Mouse (Mus musculus) stomach, postnatal 0 days (tissue): ENCODE measurements around the gene Myrfl. TPM values are rescaled to one million over a fixed set of nuclear protein-coding genes. Genes with fewer than 3 reads are reported as not detected.

Source experiments
- ATAC-seq: fragments of 200-750 bp; cut with Nextera tagmentation; 2 replicates; pipeline ENCODE4 v1.8.0; 2017; ENCODE audit not compliant: low FRiP score, low TSS enrichment
- DNase-seq: peaks from one replicate; pipeline ENCODE4 v3.0.0-alpha.2; 2016; ENCODE audit warnings: low spot score
- H3K27ac ChIP-seq: fragments of 300-500 bp; sonication (generic); replicated peaks from 2 replicates; pipeline ENCODE4 v1.5.1; 2014; ENCODE audit warnings: mild to moderate bottlenecking, control low read depth
- H3K27me3 ChIP-seq: fragments of 300-500 bp; sonication (generic); 2 replicates; pipeline ENCODE4 v1.6.1; 2014; ENCODE audit warnings: low read length; ENCODE audit not compliant: control insufficient read depth, insufficient read depth
- H3K36me3 ChIP-seq: fragments of 300-500 bp; sonication (generic); 2 replicates; pipeline ENCODE4 v1.6.1; 2014; ENCODE audit warnings: low read length, mixed read lengths; ENCODE audit not compliant: control insufficient read depth, insufficient read depth
- H3K4me1 ChIP-seq: fragments of 300-500 bp; sonication (generic); replicated peaks from 2 replicates; pipeline ENCODE4 v1.6.1; 2014; ENCODE audit warnings: antibody characterized with exemption; ENCODE audit not compliant: control insufficient read depth, insufficient read depth
- H3K4me2 ChIP-seq: fragments of 300-500 bp; sonication (generic); replicated peaks from 2 replicates; pipeline ENCODE4 v1.6.1; 2014; ENCODE audit warnings: low read depth, mild to moderate bottlenecking, control low read depth, moderate library complexity
- H3K4me3 ChIP-seq: fragments of 300-500 bp; sonication (generic); 2 replicates; pipeline ENCODE4 v1.5.1; 2014; ENCODE audit warnings: low read depth, low read length, control low read depth
- H3K9ac ChIP-seq: fragments of 300-500 bp; sonication (generic); 2 replicates; pipeline ENCODE4 v1.6.1; 2014; ENCODE audit warnings: mild to moderate bottlenecking, low read length, control low read depth, mixed read lengths
- H3K9me3 ChIP-seq: fragments of 300-500 bp; sonication (generic); 2 replicates; pipeline ENCODE4 v1.6.1; 2016; ENCODE audit warnings: low read length; ENCODE audit not compliant: control insufficient read depth
- CTCF ChIP-seq: IDR thresholded peaks from 2 replicates; pipeline ENCODE4 v1.5.1; 2016; ENCODE audit warnings: antibody characterized with exemption, low read depth, mild to moderate bottlenecking, moderate library complexity
- EP300 ChIP-seq: optimal IDR thresholded peaks from 2 replicates; pipeline ENCODE3; 2016; ENCODE audit warnings: antibody characterized with exemption
- WGBS: fragments of 180-500 bp; shearing (Covaris S2); extraction: QIAGEN DNeasy Blood & Tissue Kit; methylation state at CpG from one replicate; pipeline ENCODE4 v1.1.7; 2014; 5-methylcytosine and 5-hydroxymethylcytosine counted together
- polyA plus RNA-seq: library from polyadenylated mRNA; unstranded; fragments of >200 nt; fragmentation: Nextera tagmentation; extraction: Ambion mirVana; gene quantifications from 2 replicates; pipeline ENCODE4 v1.2.1, GENCODE M21; 2015

Gene Myrfl
- polyA plus RNA-seq, 1 experiment from 2014 or later = 0.02 TPM

DNA sequence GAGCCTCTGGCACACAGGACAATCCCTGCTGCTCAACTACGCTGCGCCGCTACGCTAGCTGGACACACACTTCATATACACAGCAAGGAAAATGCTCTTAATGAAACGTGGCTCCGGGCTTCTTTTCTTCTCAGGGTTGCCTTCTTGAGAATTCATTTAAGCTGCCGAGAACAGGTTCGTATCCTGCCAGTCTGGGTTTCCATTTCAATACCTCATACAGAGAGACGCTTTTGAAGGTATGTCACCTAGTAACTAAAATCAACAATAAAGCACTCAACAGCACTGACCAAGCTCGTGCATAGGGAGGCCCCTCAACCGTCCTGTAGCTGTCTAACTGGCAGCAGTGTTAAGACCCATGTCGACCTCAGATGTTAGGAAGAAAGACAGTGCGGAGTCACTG is 35.7 kb upstream of the Myrfl start:
- 83% methylated on average over 13 of the region's 13 CpGs for WGBS
- Histone ChIP-seq H3K4me1 (no peaks in the 10 kb centered on the region), H3K4me2 (no peak overlapping the region), H3K27me3 (no peaks in the 10 kb centered on the region), H3K4me3 (no peak overlapping the region), H3K27ac (no peak overlapping the region), H3K9me3 (no peaks in the 10 kb centered on the region), H3K36me3 (peaks cover 2% of the 10 kb centered on the region; the same call in 1 of the 2 replicates), H3K9ac (no peak overlapping the region)
- ATAC-seq (no peak), DNase-seq (no peak)
- TF ChIP-seq EP300 (no peak), CTCF (no peak)

DNA sequence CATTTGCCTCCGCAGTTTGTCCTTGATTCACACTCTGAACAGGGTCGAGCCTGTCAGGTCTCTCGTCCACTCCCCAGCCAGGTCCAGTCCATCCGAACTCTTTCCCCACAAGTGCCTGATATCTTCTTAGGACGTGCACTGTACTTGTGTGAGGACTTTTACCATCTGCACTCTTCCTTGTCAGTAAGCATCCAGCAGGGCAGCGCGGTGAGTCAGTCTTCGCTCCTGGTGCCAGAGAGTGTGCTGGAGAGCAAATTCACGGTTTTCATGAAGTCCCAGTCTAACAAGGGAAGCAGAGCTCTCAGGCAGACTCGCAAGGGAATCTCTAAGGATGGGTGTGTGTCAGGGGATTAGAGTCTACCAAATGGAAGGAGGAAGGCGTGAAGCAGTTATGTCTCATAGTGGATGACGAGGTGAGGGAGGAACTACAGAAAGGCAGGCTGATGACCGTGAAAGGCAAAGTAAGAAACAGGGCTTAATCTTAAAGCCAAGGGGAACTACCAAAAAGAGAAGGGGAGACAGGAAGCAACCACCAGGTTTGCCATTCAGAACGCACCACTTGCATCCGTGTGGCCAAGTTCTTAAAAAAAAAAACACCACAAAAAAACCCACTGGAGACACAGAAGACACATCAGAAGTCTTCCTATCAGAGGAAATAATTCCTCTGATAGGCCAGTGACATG is 34.9 kb upstream of the Myrfl start:
- Histone ChIP-seq H3K9ac (no peak overlapping the region), H3K27me3 (no peaks in the 10 kb centered on the region), H3K4me1 (no peaks in the 10 kb centered on the region), H3K4me2 (no peak overlapping the region), H3K9me3 (no peaks in the 10 kb centered on the region), H3K27ac (no peak overlapping the region), H3K4me3 (no peak overlapping the region), H3K36me3 (peaks cover 2% of the 10 kb centered on the region; the same call in 1 of the 2 replicates)
- DNase-seq = no peak
- no peak for ATAC-seq
- 82% methylated on average over 15 of the region's 15 CpGs for WGBS
- no peak for TF ChIP-seq CTCF

DNA sequence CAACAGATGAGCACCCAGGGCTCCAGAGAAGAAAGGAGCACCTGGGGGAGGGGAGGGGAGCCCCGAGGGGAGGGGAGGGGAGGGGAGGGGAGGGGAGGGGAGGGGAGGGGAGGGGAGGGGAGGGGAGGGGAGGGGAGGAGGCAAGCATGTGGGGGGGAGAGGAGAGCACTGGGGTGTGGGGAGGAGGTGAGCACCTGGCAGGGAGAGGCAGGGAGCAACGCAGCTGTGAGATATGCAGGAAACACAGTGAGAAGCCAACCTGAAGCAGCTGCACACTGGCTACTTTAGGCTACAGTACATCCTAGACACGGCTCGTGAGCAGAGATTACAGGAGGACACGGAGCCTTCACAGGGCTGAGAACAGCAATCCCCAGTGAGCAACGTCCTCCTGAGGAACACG is 34.2 kb upstream of the Myrfl start:
- Histone ChIP-seq H3K36me3 (peaks cover 2% of the 10 kb centered on the region; the same call in 1 of the 2 replicates), H3K27ac (no peak overlapping the region), H3K4me3 (no peak overlapping the region), H3K9me3 (no peaks in the 10 kb centered on the region), H3K4me2 (no peak overlapping the region), H3K4me1 (no peaks in the 10 kb centered on the region), H3K9ac (no peak overlapping the region), H3K27me3 (no peaks in the 10 kb centered on the region)
- TF ChIP-seq CTCF (no peak), EP300 (no peak)
- ATAC-seq (no peak), DNase-seq (no peak)
- WGBS = 72% methylated on average over 6 of the region's 7 CpGs

DNA sequence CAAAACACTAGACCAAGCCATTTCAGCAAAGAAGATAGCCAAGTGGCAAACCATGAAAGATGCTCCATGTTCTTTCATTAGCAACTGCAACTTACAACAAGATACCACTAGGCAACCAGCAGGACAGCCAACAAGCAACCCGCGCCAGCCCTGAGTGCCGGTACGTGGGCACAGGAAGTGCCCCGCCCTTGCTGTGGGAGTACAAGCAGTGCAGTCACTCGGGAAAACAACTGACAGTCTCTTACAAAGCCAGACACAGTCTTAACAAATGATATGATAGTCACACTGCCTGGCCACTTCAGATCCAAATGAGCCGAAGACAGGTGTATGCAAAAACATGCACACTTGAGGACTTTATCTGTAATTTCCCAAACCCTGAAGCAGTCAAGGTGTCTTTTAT is 33.8 kb upstream of the Myrfl start:
- Histone ChIP-seq H3K4me1 (no peaks in the 10 kb centered on the region), H3K27me3 (no peaks in the 10 kb centered on the region), H3K27ac (no peak overlapping the region), H3K36me3 (peaks cover 2% of the 10 kb centered on the region; the same call in 1 of the 2 replicates), H3K9me3 (no peaks in the 10 kb centered on the region), H3K4me2 (no peak overlapping the region), H3K4me3 (no peak overlapping the region), H3K9ac (no peak overlapping the region)
- DNase-seq = peak; percentile 29
- TF ChIP-seq EP300 (no peak), CTCF (no peak)
- no peak for ATAC-seq
- 63% methylated on average over 7 of the region's 7 CpGs for WGBS

DNA sequence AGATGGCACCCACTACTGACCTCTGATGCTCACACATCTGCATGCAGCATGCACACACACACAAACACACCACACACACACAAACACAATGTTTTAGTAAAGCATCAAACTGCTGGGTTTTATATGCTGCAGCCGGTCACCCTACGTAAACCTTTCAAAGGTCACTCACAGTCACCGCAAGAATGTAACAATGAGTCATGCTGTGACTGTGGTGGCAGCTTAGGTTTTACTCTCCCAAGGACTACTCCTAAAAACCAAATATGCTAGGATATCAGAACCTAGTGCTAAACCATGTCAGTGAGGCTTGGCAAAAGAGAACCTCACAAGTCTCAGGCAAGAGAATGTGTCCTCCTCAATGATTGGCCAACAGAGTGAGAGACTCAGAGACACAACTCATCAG is 32.1 kb upstream of the Myrfl start:
- TF ChIP-seq EP300 = no peak
- TF ChIP-seq CTCF = no peak
- H3K27ac ChIP-seq = no peak overlapping the region
- 51% methylated on average over 3 of the region's 3 CpGs for WGBS
- H3K9ac ChIP-seq = no peak overlapping the region
- no peaks in the 10 kb centered on the region for H3K27me3 ChIP-seq
- no peak overlapping the region for H3K4me3 ChIP-seq
- ATAC-seq (peak; percentile 65), DNase-seq (no peak)
- H3K36me3 ChIP-seq = peaks cover 2% of the 10 kb centered on the region; the same call in 1 of the 2 replicates
- no peaks in the 10 kb centered on the region for H3K9me3 ChIP-seq
- no peak overlapping the region for H3K4me2 ChIP-seq
- H3K4me1 ChIP-seq = no peaks in the 10 kb centered on the region

DNA sequence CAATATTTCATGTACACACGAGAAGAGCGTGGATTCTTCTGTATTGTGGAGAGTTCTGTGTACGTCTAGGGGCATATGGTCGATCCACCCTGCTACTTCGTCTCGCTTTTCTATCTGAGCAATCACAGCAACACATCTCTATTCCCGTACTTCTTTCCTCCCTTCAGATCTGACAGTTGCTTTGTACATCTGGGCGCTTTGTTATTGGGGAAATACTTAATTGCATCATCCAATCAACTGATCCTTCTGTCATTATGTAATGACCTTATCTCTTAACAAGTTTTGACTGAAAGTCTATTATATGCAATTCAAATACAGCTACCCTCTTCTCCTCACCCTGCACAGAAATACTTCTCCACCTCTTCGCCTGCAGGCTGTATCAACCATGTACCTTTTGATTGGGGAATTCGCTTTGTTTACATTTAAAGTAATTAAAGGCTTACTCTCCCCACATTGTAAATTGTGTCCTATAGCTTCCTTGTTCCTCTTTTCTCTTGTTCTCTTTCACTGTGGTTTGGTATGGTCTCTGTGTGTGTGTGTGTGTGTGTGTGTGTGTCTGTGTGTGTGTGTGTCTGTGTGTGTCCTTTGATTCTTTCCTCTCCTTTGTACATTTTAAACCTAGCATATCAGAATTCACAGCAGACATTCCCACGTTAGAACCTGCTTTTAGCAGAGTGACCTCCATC is 29.9 kb upstream of the Myrfl start:
- Histone ChIP-seq H3K36me3 (peaks cover 2% of the 10 kb centered on the region; the same call in 1 of the 2 replicates), H3K4me3 (no peak overlapping the region), H3K27ac (no peak overlapping the region), H3K27me3 (no peaks in the 10 kb centered on the region), H3K4me2 (no peak overlapping the region), H3K9ac (no peak overlapping the region), H3K9me3 (no peaks in the 10 kb centered on the region), H3K4me1 (no peaks in the 10 kb centered on the region)
- DNase-seq (no peak), ATAC-seq (no peak)
- TF ChIP-seq EP300 = no peak
- no peak for TF ChIP-seq CTCF
- 58% methylated on average over 11 of the region's 11 CpGs for WGBS
